Mouse (Mus musculus): ENCODE measurements at regions not wholly inside any gene's neighbourhood (a gene's known extent, or its start where the extent isn't known, plus 50 kb on each side); places are given as distances from the start of the nearest gene placed in this dataset.

- H3K4me2 ChIP-seq (ENCODE audit: low read length) = no peak overlapping the region
- ATAC-seq (ENCODE audit: low FRiP score, low TSS enrichment) (no peak), DNase-seq (no peak)
- H3K4me3 ChIP-seq (replicated peaks; ENCODE audit: low read depth, low read length) = no peak overlapping the region
- no peaks in the 10 kb centered on the region for H3K27me3 ChIP-seq (ENCODE audit: control insufficient read depth, insufficient read depth, low read length)
- WGBS = 88% methylated on average over 6 of the region's 6 CpGs
- no peaks in the 10 kb centered on the region for H3K9me3 ChIP-seq (ENCODE audit: control insufficient read depth, low read length)
- no peaks in the 10 kb centered on the region for H3K36me3 ChIP-seq (ENCODE audit: control insufficient read depth, insufficient read depth, low read length)
- no peak overlapping the region for H3K27ac ChIP-seq (replicated peaks; ENCODE audit: low read depth, low read length)
- H3K4me1 ChIP-seq (ENCODE audit: control insufficient read depth, insufficient read depth, low read length) = no peaks in the 10 kb centered on the region
- H3K9ac ChIP-seq (replicated peaks; ENCODE audit: low read length) = no peak overlapping the region
These were observed 1311.2 kb downstream of the Slc22a22 start for GRCm38 (mm10) chr15:56166236-56166635.

- Histone ChIP-seq H3K27me3 (ENCODE audit: control insufficient read depth, insufficient read depth, low read length) (no peaks in the 10 kb centered on the region), H3K9ac (replicated peaks; ENCODE audit: low read length) (no peak overlapping the region), H3K27ac (replicated peaks; ENCODE audit: low read depth, low read length) (no peak overlapping the region), H3K9me3 (ENCODE audit: control insufficient read depth, low read length) (no peaks in the 10 kb centered on the region), H3K4me1 (ENCODE audit: control insufficient read depth, insufficient read depth, low read length) (no peaks in the 10 kb centered on the region), H3K4me3 (replicated peaks; ENCODE audit: low read depth, low read length) (no peak overlapping the region), H3K36me3 (ENCODE audit: control insufficient read depth, insufficient read depth, low read length) (no peaks in the 10 kb centered on the region), H3K4me2 (ENCODE audit: low read length) (no peak overlapping the region)
- no peak for DNase-seq
- no peak for ATAC-seq (ENCODE audit: low FRiP score, low TSS enrichment)
- WGBS = 78% methylated on average over 2 of the region's 2 CpGs
These were observed 1318.7 kb downstream of the Slc22a22 start for GRCm38 (mm10) chr15:56158726-56159125.

- H3K4me2 ChIP-seq (ENCODE audit: low read length) = no peak overlapping the region
- H3K27me3 ChIP-seq (ENCODE audit: control insufficient read depth, insufficient read depth, low read length) = no peaks in the 10 kb centered on the region
- H3K9me3 ChIP-seq (ENCODE audit: control insufficient read depth, low read length) = no peaks in the 10 kb centered on the region
- no peak for DNase-seq
- H3K4me3 ChIP-seq (replicated peaks; ENCODE audit: low read depth, low read length) = no peak overlapping the region
- 95% methylated on average over 3 of the region's 3 CpGs for WGBS
- ATAC-seq (ENCODE audit: low FRiP score, low TSS enrichment) = no peak
- H3K27ac ChIP-seq (replicated peaks; ENCODE audit: low read depth, low read length) = no peak overlapping the region
- H3K4me1 ChIP-seq (ENCODE audit: control insufficient read depth, insufficient read depth, low read length) = no peaks in the 10 kb centered on the region
- H3K36me3 ChIP-seq (ENCODE audit: control insufficient read depth, insufficient read depth, low read length) = no peaks in the 10 kb centered on the region
- no peak overlapping the region for H3K9ac ChIP-seq (replicated peaks; ENCODE audit: low read length)
These were observed 1338.0 kb downstream of the Slc22a22 start for GRCm38 (mm10) chr15:56139451-56139850.

- H3K9me3 ChIP-seq (ENCODE audit: control insufficient read depth, low read length) = no peaks in the 10 kb centered on the region
- H3K4me3 ChIP-seq (replicated peaks; ENCODE audit: low read depth, low read length) = no peak overlapping the region
- H3K9ac ChIP-seq (replicated peaks; ENCODE audit: low read length) = no peak overlapping the region
- no peaks in the 10 kb centered on the region for H3K4me1 ChIP-seq (ENCODE audit: control insufficient read depth, insufficient read depth, low read length)
- no peak overlapping the region for H3K27ac ChIP-seq (replicated peaks; ENCODE audit: low read depth, low read length)
- WGBS = 63% methylated on average over 7 of the region's 7 CpGs
- H3K27me3 ChIP-seq (ENCODE audit: control insufficient read depth, insufficient read depth, low read length) = no peaks in the 10 kb centered on the region
- ATAC-seq (ENCODE audit: low FRiP score, low TSS enrichment) (no peak), DNase-seq (no peak)
- H3K4me2 ChIP-seq (ENCODE audit: low read length) = no peak overlapping the region
- no peaks in the 10 kb centered on the region for H3K36me3 ChIP-seq (ENCODE audit: control insufficient read depth, insufficient read depth, low read length)
These were observed 1340.9 kb downstream of the Slc22a22 start for GRCm38 (mm10) chr15:56136420-56136970.

GRCm38 (mm10) chr15:56128029-56128428, 1349.4 kb downstream of the Slc22a22 start:
- no peaks in the 10 kb centered on the region for H3K36me3 ChIP-seq (ENCODE audit: control insufficient read depth, insufficient read depth, low read length)
- no peak for DNase-seq
- 81% methylated on average over 1 of the region's 1 CpGs for WGBS
- H3K9ac ChIP-seq (replicated peaks; ENCODE audit: low read length) = no peak overlapping the region
- H3K27ac ChIP-seq (replicated peaks; ENCODE audit: low read depth, low read length) = no peak overlapping the region
- no peaks in the 10 kb centered on the region for H3K4me1 ChIP-seq (ENCODE audit: control insufficient read depth, insufficient read depth, low read length)
- H3K4me2 ChIP-seq (ENCODE audit: low read length) = no peak overlapping the region
- no peak overlapping the region for H3K4me3 ChIP-seq (replicated peaks; ENCODE audit: low read depth, low read length)
- no peaks in the 10 kb centered on the region for H3K9me3 ChIP-seq (ENCODE audit: control insufficient read depth, low read length)
- ATAC-seq (ENCODE audit: low FRiP score, low TSS enrichment) = no peak
- no peaks in the 10 kb centered on the region for H3K27me3 ChIP-seq (ENCODE audit: control insufficient read depth, insufficient read depth, low read length)

- no peak for ATAC-seq (ENCODE audit: low FRiP score, low TSS enrichment)
- H3K27me3 ChIP-seq (ENCODE audit: control insufficient read depth, insufficient read depth, low read length) = no peaks in the 10 kb centered on the region
- H3K4me1 ChIP-seq (ENCODE audit: control insufficient read depth, insufficient read depth, low read length) = no peaks in the 10 kb centered on the region
- H3K9me3 ChIP-seq (ENCODE audit: control insufficient read depth, low read length) = no peaks in the 10 kb centered on the region
- H3K36me3 ChIP-seq (ENCODE audit: control insufficient read depth, insufficient read depth, low read length) = no peaks in the 10 kb centered on the region
- H3K9ac ChIP-seq (replicated peaks; ENCODE audit: low read length) = no peak overlapping the region
- H3K27ac ChIP-seq (replicated peaks; ENCODE audit: low read depth, low read length) = no peak overlapping the region
- no peak for DNase-seq
- H3K4me2 ChIP-seq (ENCODE audit: low read length) = no peak overlapping the region
- no peak overlapping the region for H3K4me3 ChIP-seq (replicated peaks; ENCODE audit: low read depth, low read length)
These were observed 1357.9 kb downstream of the Slc22a22 start for GRCm38 (mm10) chr15:56119287-56120065.

- Histone ChIP-seq H3K27me3 (ENCODE audit: control insufficient read depth, insufficient read depth, low read length) (no peaks in the 10 kb centered on the region), H3K4me3 (replicated peaks; ENCODE audit: low read depth, low read length) (no peak overlapping the region), H3K9ac (replicated peaks; ENCODE audit: low read length) (no peak overlapping the region), H3K27ac (replicated peaks; ENCODE audit: low read depth, low read length) (no peak overlapping the region), H3K9me3 (ENCODE audit: control insufficient read depth, low read length) (no peaks in the 10 kb centered on the region), H3K4me1 (ENCODE audit: control insufficient read depth, insufficient read depth, low read length) (no peaks in the 10 kb centered on the region), H3K36me3 (ENCODE audit: control insufficient read depth, insufficient read depth, low read length) (no peaks in the 10 kb centered on the region), H3K4me2 (ENCODE audit: low read length) (no peak overlapping the region)
- peak; percentile 20; the same call in 1 of the 2 replicates for ATAC-seq (ENCODE audit: low FRiP score, low TSS enrichment)
- 73% methylated on average over 2 of the region's 2 CpGs for WGBS
- peak; percentile 10 for DNase-seq
These were observed 1369.1 kb downstream of the Slc22a22 start for GRCm38 (mm10) chr15:56108313-56108712.

GRCm38 (mm10) chr15:56107719-56108118, 1369.7 kb downstream of the Slc22a22 start:
- DNase-seq = no peak
- no peaks in the 10 kb centered on the region for H3K27me3 ChIP-seq (ENCODE audit: control insufficient read depth, insufficient read depth, low read length)
- WGBS = 80% methylated on average over 4 of the region's 4 CpGs

GRCm38 (mm10) chr15:56100133-56100735, 1377.2 kb downstream of the Slc22a22 start:
- Histone ChIP-seq H3K36me3 (ENCODE audit: control insufficient read depth, insufficient read depth, low read length) (no peaks in the 10 kb centered on the region), H3K4me2 (ENCODE audit: low read length) (no peak overlapping the region), H3K27me3 (ENCODE audit: control insufficient read depth, insufficient read depth, low read length) (no peaks in the 10 kb centered on the region), H3K27ac (replicated peaks; ENCODE audit: low read depth, low read length) (no peak overlapping the region), H3K9me3 (ENCODE audit: control insufficient read depth, low read length) (no peaks in the 10 kb centered on the region), H3K9ac (replicated peaks; ENCODE audit: low read length) (no peak overlapping the region), H3K4me3 (replicated peaks; ENCODE audit: low read depth, low read length) (no peak overlapping the region), H3K4me1 (ENCODE audit: control insufficient read depth, insufficient read depth, low read length) (no peaks in the 10 kb centered on the region)
- 89% methylated on average over 3 of the region's 3 CpGs for WGBS
- DNase-seq = no peak
- no peak for ATAC-seq (ENCODE audit: low FRiP score, low TSS enrichment)

More at GRCm38 (mm10) chr15:56107719-56108118, 1369.7 kb downstream of the Slc22a22 start:
- Histone ChIP-seq H3K4me2 (ENCODE audit: low read length) (no peak overlapping the region), H3K27ac (replicated peaks; ENCODE audit: low read depth, low read length) (no peak overlapping the region), H3K36me3 (ENCODE audit: control insufficient read depth, insufficient read depth, low read length) (no peaks in the 10 kb centered on the region), H3K9me3 (ENCODE audit: control insufficient read depth, low read length) (no peaks in the 10 kb centered on the region), H3K9ac (replicated peaks; ENCODE audit: low read length) (no peak overlapping the region), H3K4me1 (ENCODE audit: control insufficient read depth, insufficient read depth, low read length) (no peaks in the 10 kb centered on the region), H3K4me3 (replicated peaks; ENCODE audit: low read depth, low read length) (no peak overlapping the region)
- ATAC-seq (ENCODE audit: low FRiP score, low TSS enrichment) = no peak

All from midbrain, embryonic 14.5 days (tissue).